Mouse (Mus musculus): ENCODE data around the gene Flvcr2. TPM values are rescaled to one million over a fixed set of nuclear protein-coding genes. Genes with fewer than 3 reads are reported as not detected.

Gene Flvcr2
- polyA plus RNA-seq, 1 experiment from 2014 or later: 12.2 TPM

GRCm38 (mm10) chr12:85824438-85825264 is 78.3 kb downstream of the Flvcr2 start, which contains the start of the genes Erg28 and Ttll5:
Erg28 (minus strand) TSS chr12:85824550.
Ttll5 (plus strand) TSS chr12:85824659.
- H3K4me3 ChIP-seq (ENCODE audit: low read depth, low read length): peak within 1 kb of the TSS; percentile 64
- peak within 1 kb of the TSS; percentile 54 for H3K9ac ChIP-seq (ENCODE audit: low read depth, low read length)
- peak within 1 kb of the TSS; percentile 92 for H3K4me2 ChIP-seq (replicated peaks; ENCODE audit: low read depth)
- under 1% methylated on average over 64 of the region's 67 CpGs for WGBS
- TF ChIP-seq CTCF (IDR thresholded peaks at IDR 0.05; ENCODE audit: low read depth): no peak
- peaks cover 29% of the 10 kb centered on the region for H3K36me3 ChIP-seq (ENCODE audit: control insufficient read depth, insufficient read depth)
- no peaks in the 10 kb centered on the region for H3K9me3 ChIP-seq (ENCODE audit: control insufficient read depth)
- no peaks in the 10 kb centered on the region for H3K27me3 ChIP-seq (replicated peaks; ENCODE audit: control insufficient read depth, insufficient read depth, low read length)
- peak within 1 kb of the TSS; percentile 93 for H3K27ac ChIP-seq (ENCODE audit: low read depth, low read length)
- H3K4me1 ChIP-seq (replicated peaks; ENCODE audit: control insufficient read depth, insufficient read depth, low read length): 0 out of 2 replicates have a peak, but pooled peaks cover 3% of the 10 kb centered on the region
- ATAC-seq: peak; percentile 98

- peak overlapping the region; percentile 93; the same call in 1 of the 2 replicates for H3K27ac ChIP-seq (ENCODE audit: low read depth, low read length)
- 7% methylated on average over 8 of the region's 8 CpGs for WGBS
- no peak for ATAC-seq
- H3K4me3 ChIP-seq (ENCODE audit: low read depth, low read length): peak overlapping the region; percentile 64
- H3K4me2 ChIP-seq (replicated peaks; ENCODE audit: low read depth): peak overlapping the region; percentile 92
- H3K9ac ChIP-seq (ENCODE audit: low read depth, low read length): peak overlapping the region; percentile 54
- H3K36me3 ChIP-seq (ENCODE audit: control insufficient read depth, insufficient read depth): peaks cover 25% of the 10 kb centered on the region
- H3K27me3 ChIP-seq (replicated peaks; ENCODE audit: control insufficient read depth, insufficient read depth, low read length): no peaks in the 10 kb centered on the region
- no peak for TF ChIP-seq CTCF (IDR thresholded peaks at IDR 0.05; ENCODE audit: low read depth)
- 0 out of 2 replicates have a peak, but pooled peaks cover 3% of the 10 kb centered on the region for H3K4me1 ChIP-seq (replicated peaks; ENCODE audit: control insufficient read depth, insufficient read depth, low read length)
- no peaks in the 10 kb centered on the region for H3K9me3 ChIP-seq (ENCODE audit: control insufficient read depth)
Measured at GRCm38 (mm10) chr12:85825361-85825760, 79.0 kb downstream of the Flvcr2 start.

DNA sequence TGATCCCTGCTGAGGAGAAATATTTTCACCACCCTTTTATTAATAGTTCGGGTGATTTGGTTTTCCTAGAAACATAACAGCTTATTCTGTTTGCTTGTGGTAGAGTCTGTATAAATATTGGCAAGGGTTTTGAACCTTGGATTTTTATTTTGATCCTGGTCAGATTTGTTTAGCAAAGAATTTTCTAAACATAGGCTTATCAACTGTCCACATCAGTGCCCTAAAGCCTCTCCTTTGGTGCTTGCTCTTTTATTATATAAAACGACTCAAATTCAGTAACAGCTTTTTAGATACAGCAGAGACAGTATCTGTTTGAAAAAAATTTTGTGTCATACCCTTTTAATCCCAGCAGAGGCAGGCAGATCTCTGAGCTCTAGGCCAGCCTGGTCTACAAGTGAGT is 79.5 kb downstream of the Flvcr2 start:
- Histone ChIP-seq H3K9ac (ENCODE audit: low read depth, low read length) (no peak overlapping the region), H3K4me2 (replicated peaks; ENCODE audit: low read depth) (peak overlapping the region; percentile 92; the same call in 1 of the 2 replicates), H3K27me3 (replicated peaks; ENCODE audit: control insufficient read depth, insufficient read depth, low read length) (no peaks in the 10 kb centered on the region), H3K36me3 (ENCODE audit: control insufficient read depth, insufficient read depth) (peaks cover 21% of the 10 kb centered on the region), H3K9me3 (ENCODE audit: control insufficient read depth) (no peaks in the 10 kb centered on the region), H3K4me1 (replicated peaks; ENCODE audit: control insufficient read depth, insufficient read depth, low read length) (0 out of 2 replicates have a peak, but pooled peaks cover 3% of the 10 kb centered on the region), H3K4me3 (ENCODE audit: low read depth, low read length) (no peak overlapping the region), H3K27ac (ENCODE audit: low read depth, low read length) (no peak overlapping the region)
- WGBS: 52% methylated on average over 2 of the region's 2 CpGs
- no peak for TF ChIP-seq CTCF (IDR thresholded peaks at IDR 0.05; ENCODE audit: low read depth)
- ATAC-seq: no peak

DNA sequence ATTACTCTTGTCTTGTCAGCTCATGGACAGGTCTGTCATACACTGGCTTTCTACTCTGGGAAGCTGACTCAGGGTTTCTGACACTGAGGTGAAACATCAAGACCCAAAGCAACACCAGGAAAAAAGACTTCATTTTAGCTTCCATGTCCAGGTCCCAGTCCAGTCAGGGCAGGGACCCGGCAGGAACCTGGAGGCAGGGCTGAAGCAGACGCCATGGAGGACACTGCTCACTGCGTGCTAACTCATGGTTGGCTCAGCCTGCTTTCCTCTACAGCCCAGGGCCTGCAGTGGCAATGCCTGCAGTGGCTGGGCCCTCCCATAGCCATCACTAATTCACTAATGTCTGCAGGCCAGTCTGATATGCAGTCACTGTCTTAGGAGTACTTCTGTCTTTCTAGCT is 82.5 kb downstream of the Flvcr2 start:
- Histone ChIP-seq H3K4me1 (replicated peaks; ENCODE audit: control insufficient read depth, insufficient read depth, low read length) (no peaks in the 10 kb centered on the region), H3K9me3 (ENCODE audit: control insufficient read depth) (no peaks in the 10 kb centered on the region), H3K4me3 (ENCODE audit: low read depth, low read length) (no peak overlapping the region), H3K9ac (ENCODE audit: low read depth, low read length) (no peak overlapping the region), H3K27me3 (replicated peaks; ENCODE audit: control insufficient read depth, insufficient read depth, low read length) (no peaks in the 10 kb centered on the region), H3K36me3 (ENCODE audit: control insufficient read depth, insufficient read depth) (peaks cover 35% of the 10 kb centered on the region), H3K4me2 (replicated peaks; ENCODE audit: low read depth) (no peak overlapping the region), H3K27ac (ENCODE audit: low read depth, low read length) (no peak overlapping the region)
- ATAC-seq: no peak
- TF ChIP-seq CTCF (IDR thresholded peaks at IDR 0.05; ENCODE audit: low read depth): no peak
- 96% methylated on average over 3 of the region's 3 CpGs for WGBS

DNA sequence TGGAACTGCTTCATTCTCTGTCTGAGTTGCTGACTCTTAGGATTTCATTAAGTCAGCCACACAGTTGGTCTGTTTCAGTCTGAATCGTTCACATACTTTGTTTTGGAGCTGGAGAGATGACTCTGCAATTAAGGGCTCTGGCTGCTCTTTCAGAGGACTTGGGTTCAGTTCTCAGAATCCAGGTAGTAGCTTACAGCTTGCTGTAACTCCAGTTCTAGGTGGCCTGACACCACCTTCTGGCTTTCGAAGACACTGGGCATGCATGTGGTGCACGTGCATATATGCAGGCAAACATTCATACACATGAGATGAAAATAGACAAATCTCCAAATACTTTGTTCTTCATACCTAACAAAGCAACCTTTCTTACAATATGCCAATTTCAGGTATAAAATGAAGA is 83.5 kb downstream of the Flvcr2 start:
- TF ChIP-seq CTCF (IDR thresholded peaks at IDR 0.05; ENCODE audit: low read depth): no peak
- 87% methylated on average over 3 of the region's 3 CpGs for WGBS

DNA sequence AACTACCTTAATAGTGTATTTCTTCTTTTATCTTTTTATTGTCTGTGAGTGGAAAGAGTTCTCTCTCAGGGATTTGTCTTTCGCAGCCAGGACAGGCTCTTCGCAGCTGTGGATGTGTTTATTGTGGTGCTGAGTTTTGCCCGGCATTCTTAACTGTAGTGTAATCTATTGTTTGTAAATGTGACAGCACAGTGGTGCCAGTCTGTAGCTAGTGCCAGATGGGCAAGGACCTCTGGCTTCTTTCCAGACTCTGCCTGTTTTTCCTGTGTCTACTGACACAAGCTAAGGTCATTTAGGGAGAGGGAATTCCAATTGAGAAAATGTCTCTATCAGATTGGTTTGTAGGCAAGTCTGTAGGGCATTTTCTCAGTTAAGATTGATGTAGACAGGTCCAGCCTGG is 84.4 kb downstream of the Flvcr2 start:
- peaks cover 35% of the 10 kb centered on the region for H3K36me3 ChIP-seq (ENCODE audit: control insufficient read depth, insufficient read depth)
- H3K4me2 ChIP-seq (replicated peaks; ENCODE audit: low read depth): no peak overlapping the region
- H3K4me3 ChIP-seq (ENCODE audit: low read depth, low read length): no peak overlapping the region
- H3K27me3 ChIP-seq (replicated peaks; ENCODE audit: control insufficient read depth, insufficient read depth, low read length): no peaks in the 10 kb centered on the region
- H3K9me3 ChIP-seq (ENCODE audit: control insufficient read depth): no peaks in the 10 kb centered on the region
- 70% methylated on average over 3 of the region's 3 CpGs for WGBS
- ATAC-seq: no peak
- TF ChIP-seq CTCF (IDR thresholded peaks at IDR 0.05; ENCODE audit: low read depth): no peak
- H3K4me1 ChIP-seq (replicated peaks; ENCODE audit: control insufficient read depth, insufficient read depth, low read length): no peaks in the 10 kb centered on the region
- no peak overlapping the region for H3K9ac ChIP-seq (ENCODE audit: low read depth, low read length)
- H3K27ac ChIP-seq (ENCODE audit: low read depth, low read length): no peak overlapping the region

More for the DNA sequence above, 83.5 kb downstream of the Flvcr2 start:
- Histone ChIP-seq H3K4me3 (ENCODE audit: low read depth, low read length) (no peak overlapping the region), H3K4me2 (replicated peaks; ENCODE audit: low read depth) (no peak overlapping the region), H3K9ac (ENCODE audit: low read depth, low read length) (no peak overlapping the region), H3K36me3 (ENCODE audit: control insufficient read depth, insufficient read depth) (peaks cover 35% of the 10 kb centered on the region), H3K9me3 (ENCODE audit: control insufficient read depth) (no peaks in the 10 kb centered on the region), H3K27me3 (replicated peaks; ENCODE audit: control insufficient read depth, insufficient read depth, low read length) (no peaks in the 10 kb centered on the region), H3K27ac (ENCODE audit: low read depth, low read length) (no peak overlapping the region), H3K4me1 (replicated peaks; ENCODE audit: control insufficient read depth, insufficient read depth, low read length) (no peaks in the 10 kb centered on the region)
- no peak for ATAC-seq

Data from intestine, postnatal 0 days (tissue).